ENCODE assay signal across 9 mouse cellular contexts in genomic region chr1:191562823-191563365, GRCm38 (mm10). TPM values are rescaled to one million over a fixed set of nuclear protein-coding genes. Genes with fewer than 3 reads are reported as not detected.
DNase-seq lines count a peak whose midpoint lies in the region; ATAC-seq and TF ChIP-seq lines count a peak whose summit lies in the region.
"Had no signal": no experiment of that assay in that cellular context is flagged by ENCODE, and none has a peak within 500 bp of the region (broad histone marks: within the 10 kb centered on the region; RNA-seq: fewer than 3 reads in every experiment).

No protein-coding gene starts in this region.

- no peaks in the 10 kb centered on the region for H3K27me3 ChIP-seq in forebrain, embryonic 14.5 days (replicated peaks; ENCODE audit: control insufficient read depth, insufficient read depth, low read length)
- no peaks in the 10 kb centered on the region for H3K27me3 ChIP-seq in forebrain, embryonic 16.5 days (replicated peaks; ENCODE audit: control insufficient read depth, insufficient read depth, low read length)
- no peaks in the 10 kb centered on the region for H3K27me3 ChIP-seq in liver, postnatal 0 days (ENCODE audit: insufficient read depth, low read length)
- no peaks in the 10 kb centered on the region for H3K27me3 ChIP-seq in liver, embryonic 11.5 days (replicated peaks; ENCODE audit: control insufficient read depth, insufficient read depth, low read length)

- ATAC-seq in forebrain, embryonic 14.5 days, result no peak
- ATAC-seq in forebrain, embryonic 16.5 days, result no peak
- no peak for ATAC-seq in liver, postnatal 0 days
- no peak for ATAC-seq in liver, embryonic 11.5 days (replicated peaks; ENCODE audit: low FRiP score)
- 0 out of 2 replicates have a peak, but pooled peaks have one; percentile 44 for ATAC-seq in monocyte, adult 5-6 weeks (replicated peaks; ENCODE audit: insufficient number of reproducible peaks, low FRiP score, low TSS enrichment, poor library complexity, severe bottlenecking)

- TF ChIP-seq EP300 in liver, postnatal 0 days (IDR thresholded peaks at IDR 0.05; ENCODE audit: low read depth), result no peak

- H3K9ac ChIP-seq in forebrain, embryonic 14.5 days (ENCODE audit: low read length), result no peak overlapping the region
- no peak overlapping the region for H3K9ac ChIP-seq in forebrain, embryonic 16.5 days (replicated peaks; ENCODE audit: low read depth, low read length)
- no peak overlapping the region for H3K9ac ChIP-seq in liver, postnatal 0 days (replicated peaks)
- H3K9ac ChIP-seq in liver, embryonic 11.5 days (ENCODE audit: low read depth, low read length), result no peak overlapping the region

- TF ChIP-seq CTCF in liver, postnatal 0 days (IDR thresholded peaks at IDR 0.05; ENCODE audit: low read depth), result peak; percentile 83
- no peak for TF ChIP-seq CTCF in brain, embryonic 14.5 days (IDR thresholded peaks at IDR 0.05; ENCODE audit: borderline replicate concordance, extremely low read depth, insufficient read depth, insufficient read length)

- WGBS in forebrain, embryonic 14.5 days, result 72% methylated on average over 6 of the region's 6 CpGs
- WGBS in forebrain, embryonic 16.5 days, result 74% methylated on average over 6 of the region's 6 CpGs
- WGBS in liver, postnatal 0 days (ENCODE audit: insufficient replicate concordance), result 66% methylated on average over 6 of the region's 6 CpGs
- WGBS in liver, embryonic 11.5 days, result 74% methylated on average over 6 of the region's 6 CpGs

- H3K27ac ChIP-seq in forebrain, embryonic 14.5 days (ENCODE audit: low read depth, low read length), result no peak overlapping the region
- no peak overlapping the region for H3K27ac ChIP-seq in forebrain, embryonic 16.5 days (ENCODE audit: low read length)
- H3K27ac ChIP-seq in liver, postnatal 0 days (ENCODE audit: low read depth), result no peak overlapping the region
- no peak overlapping the region for H3K27ac ChIP-seq in liver, embryonic 11.5 days (ENCODE audit: low read depth, low read length)

- peak; percentile 72 for DNase-seq in forebrain, embryonic 14.5 days (ENCODE audit: low spot score)
- DNase-seq in liver, postnatal 0 days, result no peak
- DNase-seq in liver, embryonic 11.5 days (ENCODE audit: low spot score), result no peak
- peak; percentile 70 for DNase-seq in brain, embryonic 14.5 days (ENCODE audit: low read depth)
- DNase-seq in heart, postnatal 10 days, result peak; percentile 57 to 76
- DNase-seq in gastrocnemius, postnatal 14 days, result no peak

- no peaks in the 10 kb centered on the region for H3K4me1 ChIP-seq in forebrain, embryonic 14.5 days (ENCODE audit: control insufficient read depth, insufficient read depth, low read length)
- no peaks in the 10 kb centered on the region for H3K4me1 ChIP-seq in forebrain, embryonic 16.5 days (replicated peaks; ENCODE audit: control insufficient read depth, insufficient read depth, low read length)
- no peaks in the 10 kb centered on the region for H3K4me1 ChIP-seq in liver, postnatal 0 days (ENCODE audit: insufficient read depth)
- H3K4me1 ChIP-seq in liver, embryonic 11.5 days (replicated peaks; ENCODE audit: control insufficient read depth, insufficient read depth, low read length), result no peaks in the 10 kb centered on the region

- H3K9me3 ChIP-seq in forebrain, embryonic 14.5 days (replicated peaks; ENCODE audit: control insufficient read depth, low read length), result no peaks in the 10 kb centered on the region
- H3K9me3 ChIP-seq in forebrain, embryonic 16.5 days (ENCODE audit: control insufficient read depth, low read length), result no peaks in the 10 kb centered on the region
- no peaks in the 10 kb centered on the region for H3K9me3 ChIP-seq in liver, postnatal 0 days (ENCODE audit: low read length)
- H3K9me3 ChIP-seq in liver, embryonic 11.5 days (ENCODE audit: control insufficient read depth, low read length), result no peaks in the 10 kb centered on the region
- H3K9me3 ChIP-seq: G1E had no signal

- intact Hi-C loops in heart, postnatal 10 days (cut with DNase I), result loop anchor here (1.0 to 10.0 kb wide), 2 partner anchors 172 to 628 kb away; no protein-coding TSS in a partner anchor
- intact Hi-C loops in gastrocnemius, postnatal 14 days (cut with DNase I; ENCODE audit: low total_unique reads), result loop anchor here (10.0 kb wide), 2 partner anchors 168 to 248 kb away; partner anchors contain the start of gene Nenf

- no peak overlapping the region for H3K4me2 ChIP-seq in forebrain, embryonic 14.5 days (ENCODE audit: low read length)
- H3K4me2 ChIP-seq in forebrain, embryonic 16.5 days (ENCODE audit: low read length), result no peak overlapping the region
- no peak overlapping the region for H3K4me2 ChIP-seq in liver, postnatal 0 days (ENCODE audit: low read depth, low read length)
- H3K4me2 ChIP-seq in liver, embryonic 11.5 days, result no peak overlapping the region

- H3K4me3 ChIP-seq in forebrain, embryonic 14.5 days (ENCODE audit: low read depth, low read length), result no peak overlapping the region
- no peak overlapping the region for H3K4me3 ChIP-seq in forebrain, embryonic 16.5 days (replicated peaks; ENCODE audit: low read length)
- H3K4me3 ChIP-seq in liver, postnatal 0 days (ENCODE audit: low read depth, low read length), result no peak overlapping the region
- H3K4me3 ChIP-seq in liver, embryonic 11.5 days (ENCODE audit: low read depth, low read length), result no peak overlapping the region

- no peak for TF ChIP-seq POLR2A in brain, embryonic 14.5 days (IDR thresholded peaks at IDR 0.05; ENCODE audit: borderline replicate concordance, extremely low read depth, insufficient read depth, insufficient read length, poor library complexity, severe bottlenecking)

- H3K36me3 ChIP-seq in forebrain, embryonic 14.5 days (ENCODE audit: control insufficient read depth, insufficient read depth, low read length), result peaks cover 28% of the 10 kb centered on the region
- no peaks in the 10 kb centered on the region for H3K36me3 ChIP-seq in forebrain, embryonic 16.5 days (ENCODE audit: control insufficient read depth, insufficient read depth)
- H3K36me3 ChIP-seq in liver, postnatal 0 days (replicated peaks; ENCODE audit: insufficient read depth, low read length), result peaks cover 34% of the 10 kb centered on the region
- H3K36me3 ChIP-seq in liver, embryonic 11.5 days (ENCODE audit: control insufficient read depth, insufficient read depth, low read length), result peaks cover 18% of the 10 kb centered on the region

RNA-seq across cellular contexts. Expression of gene Dtl, which starts 12.4 kb away (rescaled TPM):
- polyA plus RNA-seq in forebrain, embryonic 14.5 days (2014; fragmentation: Nextera tagmentation; extraction: Ambion mirVana), result 17.9 and 19.2 TPM in 2 replicates
- polyA plus RNA-seq in forebrain, embryonic 16.5 days (2015; fragmentation: Nextera tagmentation; extraction: Ambion mirVana), result 19.9 and 20.6 TPM in 2 replicates
- polyA plus RNA-seq in liver, postnatal 0 days (2015; fragmentation: Nextera tagmentation; extraction: Ambion mirVana), result 10.7 and 11.8 TPM in 2 replicates
- 70.9 and 79.9 TPM in 2 replicates for polyA plus RNA-seq in liver, embryonic 11.5 days (2014; fragmentation: Nextera tagmentation; extraction: Ambion mirVana)
- polyA plus RNA-seq in brain, embryonic 14.5 days (2012; rRNA removed), result 8.0 and 12.0 TPM in 2 replicates
- 1 to 10 TPM; 4.9 to 6.3 TPM for total RNA-seq in heart, postnatal 10 days (2021)
- 2.1 to 5.4 TPM (median 4.3 TPM) in 3 replicates for total RNA-seq in monocyte, adult 5-6 weeks (2017)
- 1 to 10 TPM in 1 of 2 experiments, under 1 TPM in 1; 1.00 to 2.0 TPM for total RNA-seq in gastrocnemius, postnatal 14 days (2021)

RNA-seq across cellular contexts. Expression of gene Ints7, which starts 12.5 kb away (rescaled TPM):
- 31.1 and 38.0 TPM in 2 replicates for polyA plus RNA-seq in forebrain, embryonic 14.5 days (2014; fragmentation: Nextera tagmentation; extraction: Ambion mirVana)
- 49.0 and 53.0 TPM in 2 replicates for polyA plus RNA-seq in forebrain, embryonic 16.5 days (2015; fragmentation: Nextera tagmentation; extraction: Ambion mirVana)
- polyA plus RNA-seq in liver, postnatal 0 days (2015; fragmentation: Nextera tagmentation; extraction: Ambion mirVana), result 9.3 and 11.0 TPM in 2 replicates
- 54.1 and 57.6 TPM in 2 replicates for polyA plus RNA-seq in liver, embryonic 11.5 days (2014; fragmentation: Nextera tagmentation; extraction: Ambion mirVana)
- polyA plus RNA-seq in brain, embryonic 14.5 days (2012; rRNA removed), result 48.7 and 50.8 TPM in 2 replicates
- 10 to 100 TPM; 23.0 to 23.2 TPM for total RNA-seq in heart, postnatal 10 days (2021)
- total RNA-seq in monocyte, adult 5-6 weeks (2017), result 26.0 to 26.5 TPM (median 26.2 TPM) in 3 replicates
- total RNA-seq in gastrocnemius, postnatal 14 days (2021), result 10 to 100 TPM; 10.1 TPM

Comparison
In these comparisons a context has a peak if more than half of its experiments do, and no peak if none do; other contexts are left out.
1. DNase-seq: peak in forebrain, embryonic 14.5 days (single experiment), brain, embryonic 14.5 days (single experiment) and heart, postnatal 10 days (2 of 2); none in liver, postnatal 0 days (single experiment), liver, embryonic 11.5 days (single experiment) and gastrocnemius, postnatal 14 days (single experiment).